Mouse (Mus musculus) brain, embryonic 14.5 days (tissue): ENCODE measurements around the gene Ccdc184. TPM values are rescaled to one million over a fixed set of nuclear protein-coding genes. Genes with fewer than 3 reads are reported as not detected.

Source experiments
- DNase-seq: peaks from one replicate; pipeline ENCODE4 v3.0.0-alpha.2; 2011; ENCODE audit warnings: low read depth
- CTCF ChIP-seq: fragments of 200-500 bp; IDR thresholded peaks from 2 replicates; pipeline ENCODE4 v1.5.1; 2012; ENCODE audit warnings: inconsistent platforms, mild to moderate bottlenecking, moderate library complexity, borderline replicate concordance; ENCODE audit not compliant: insufficient read depth, insufficient read length; ENCODE audit errors: extremely low read depth
- POLR2A ChIP-seq: fragments of 200-500 bp; IDR thresholded peaks from 2 replicates; pipeline ENCODE4 v1.6.1; 2012; ENCODE audit warnings: mild to moderate bottlenecking, inconsistent platforms, borderline replicate concordance; ENCODE audit not compliant: poor library complexity, insufficient read depth, insufficient read length, severe bottlenecking; ENCODE audit errors: extremely low read depth
- polyA plus RNA-seq: library from polyadenylated mRNA; depleted of rRNA; stranded (reverse); fragments of >200 nt; gene quantifications from 2 replicates; pipeline ENCODE4 v1.2.3, GENCODE M21; 2012

The Ccdc184 gene
- polyA plus RNA-seq, 1 experiment: 59.2 TPM

DNA sequence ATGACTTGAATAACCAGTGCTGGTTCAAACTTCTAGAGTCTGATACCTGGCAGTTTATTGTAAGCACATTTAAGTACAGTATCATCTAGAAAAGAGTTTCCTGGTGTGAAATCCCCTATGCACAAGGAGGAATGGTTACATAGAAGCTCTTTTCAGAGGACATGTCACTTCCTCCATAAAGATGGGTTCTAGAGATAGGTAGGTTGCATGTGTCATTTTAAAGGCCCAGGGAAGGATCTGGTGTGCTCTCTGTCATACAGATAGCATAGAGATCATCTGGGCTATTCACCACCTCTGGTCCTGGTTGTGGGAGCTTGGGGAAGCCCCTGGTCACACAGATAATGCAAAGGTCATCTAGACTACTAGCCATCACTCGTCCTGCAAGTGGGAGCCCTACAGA lies 9.7 kb upstream of the Ccdc184 start:
- TF ChIP-seq POLR2A (no peak), CTCF (no peak)
- DNase-seq: no peak

DNA sequence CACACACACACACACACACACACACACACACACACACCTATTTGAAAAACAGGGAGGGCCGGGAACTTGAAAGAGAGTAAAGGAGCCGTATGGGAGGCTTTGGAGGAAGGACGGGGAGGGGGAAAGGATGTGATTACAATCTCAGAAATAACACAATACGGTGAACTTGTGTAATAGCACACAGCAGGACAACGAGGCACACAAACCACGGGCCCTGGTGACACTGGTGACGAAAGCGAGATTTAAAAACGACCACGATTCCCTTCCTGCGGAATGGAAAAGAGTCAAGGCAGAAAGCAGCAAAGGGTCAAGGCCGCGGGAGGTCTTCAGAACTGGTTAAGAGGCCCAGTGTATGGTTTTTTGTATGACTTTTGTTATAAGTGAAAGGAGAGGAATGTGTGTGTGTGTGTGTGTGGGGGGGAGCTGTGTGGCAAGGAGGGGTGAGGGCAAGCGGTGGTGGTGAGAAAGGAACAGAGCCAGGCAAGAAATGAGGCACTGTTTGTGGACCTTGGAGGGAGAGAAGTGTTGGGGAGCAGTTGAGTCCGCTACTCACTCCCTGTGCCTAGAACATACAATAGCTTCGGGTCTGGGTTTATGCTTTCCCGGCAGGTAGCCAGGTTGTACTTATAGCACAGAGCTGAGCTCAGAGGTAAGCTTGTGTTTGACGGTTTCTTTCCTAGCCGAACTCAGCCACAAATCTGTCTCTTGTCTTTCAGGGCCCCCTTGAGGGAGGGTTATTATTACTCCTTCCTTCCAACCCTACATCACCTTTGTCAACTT lies 5.7 kb upstream of the Ccdc184 start:
- DNase-seq: no peak
- TF ChIP-seq CTCF (no peak), POLR2A (no peak)

DNA sequence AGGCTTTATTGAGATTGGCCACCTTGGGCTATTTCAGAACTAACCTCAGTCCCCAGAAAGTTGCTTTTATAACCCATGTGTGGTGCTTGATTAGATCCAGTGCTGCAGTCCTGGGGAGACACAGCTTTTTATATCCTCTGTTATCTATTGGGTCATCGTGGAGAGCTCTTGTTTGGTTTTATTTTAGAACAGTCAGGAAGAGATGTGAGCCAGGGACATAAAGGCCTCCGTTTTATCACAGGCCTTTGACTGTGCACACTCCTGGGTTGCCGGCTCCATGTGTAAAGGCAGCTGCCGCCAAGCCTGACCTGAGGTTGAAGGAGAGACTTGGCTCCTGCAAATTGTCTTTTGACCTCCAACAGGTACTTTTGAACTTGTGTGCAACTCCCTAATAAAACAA lies 4.4 kb upstream of the Ccdc184 start:
- DNase-seq: no peak
- no peak for TF ChIP-seq CTCF

DNA sequence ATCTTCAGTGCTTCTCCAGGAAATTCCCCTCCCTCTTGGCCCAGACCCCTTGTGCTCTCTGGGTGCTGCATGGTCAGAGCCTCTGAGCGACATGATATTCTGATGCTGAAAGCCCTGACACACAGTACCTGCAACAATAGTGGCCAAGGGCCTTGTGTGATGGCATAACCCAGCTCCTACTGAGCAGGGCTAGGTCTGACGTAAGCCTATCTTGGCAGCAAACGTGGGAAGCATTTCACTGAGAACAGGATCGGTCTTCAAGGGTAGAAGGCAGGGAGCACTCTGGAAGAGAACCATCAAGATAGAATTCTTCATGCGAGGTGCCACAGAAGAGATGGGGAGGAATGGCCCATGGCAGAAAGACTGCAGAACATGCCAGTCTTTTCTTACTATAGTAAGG lies 1.4 kb upstream of the Ccdc184 start, which contains the start of gene Asb8:
Gene Asb8 (minus strand): TSS at position 101 of the 400 bp plus-strand sequence.
- no peak for TF ChIP-seq POLR2A
- TF ChIP-seq CTCF: no peak
- no peak for DNase-seq

DNA sequence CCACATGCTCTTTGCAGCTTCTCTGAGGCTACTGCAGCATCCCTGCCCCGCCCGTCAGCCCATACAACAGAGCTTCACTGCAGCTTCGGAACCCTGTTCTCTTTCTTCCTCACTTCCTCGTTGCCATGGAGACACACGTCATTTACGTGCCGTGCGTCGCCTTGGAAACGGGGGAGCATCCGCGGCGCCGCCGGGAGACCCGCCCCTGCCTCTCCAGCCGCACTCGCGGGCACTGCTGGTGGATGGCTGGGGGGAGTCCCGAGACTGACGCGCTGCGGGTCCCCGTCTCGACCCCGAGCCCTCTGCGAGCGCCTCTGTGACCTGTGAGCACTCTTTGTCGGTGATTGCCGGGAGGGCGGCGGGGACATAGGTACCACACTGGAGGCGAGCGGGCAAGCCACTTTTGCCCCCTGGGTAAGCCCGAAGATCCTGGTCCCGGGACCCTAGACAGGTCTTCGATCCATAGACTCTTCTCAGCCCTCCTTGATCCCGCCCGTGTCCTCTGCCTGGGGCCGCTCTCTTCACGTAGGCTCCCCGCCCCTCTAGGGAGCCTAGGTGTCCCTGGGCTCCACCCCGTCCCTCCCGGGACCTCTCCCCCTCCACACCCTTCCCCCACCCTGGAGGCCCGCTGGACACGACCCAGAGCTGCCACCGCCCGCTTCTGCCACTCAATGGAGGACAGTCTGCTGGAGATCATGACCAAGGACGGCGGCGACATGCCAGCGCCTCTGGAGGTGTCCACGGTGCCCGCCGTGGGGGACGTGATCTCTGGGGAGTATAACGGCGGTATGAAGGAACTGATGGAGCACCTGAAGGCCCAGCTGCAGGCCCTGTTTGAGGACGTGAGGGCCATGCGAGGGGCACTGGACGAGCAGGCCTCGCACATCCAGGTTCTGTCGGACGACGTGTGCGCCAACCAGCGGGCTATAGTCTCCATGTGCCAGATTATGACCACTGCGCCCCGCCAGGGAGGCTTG lies 975 bp downstream of the Ccdc184 start:
- no peak for TF ChIP-seq CTCF
- peak; percentile 71; the same call in 1 of the 2 replicates for TF ChIP-seq POLR2A
- DNase-seq: peak; percentile 98

DNA sequence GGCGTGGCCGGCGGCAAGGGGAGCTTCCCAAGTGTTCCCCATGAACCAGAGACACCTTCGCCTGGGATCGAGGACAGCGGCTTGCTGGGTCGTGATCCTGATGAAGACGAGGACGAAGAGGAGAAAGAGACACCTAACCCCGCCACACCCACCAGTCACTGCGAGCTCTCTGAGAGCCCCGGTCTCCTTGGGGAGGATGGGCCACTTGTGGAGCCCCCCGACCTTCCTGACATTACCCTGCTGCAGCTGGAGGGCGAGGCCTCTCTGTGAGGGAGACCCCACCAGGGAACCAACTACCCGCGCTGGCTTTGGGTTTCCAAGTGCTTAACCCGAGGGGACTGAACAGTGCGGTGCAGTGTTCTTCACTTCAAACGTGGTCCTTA lies 1.7 kb downstream of the Ccdc184 start:
- DNase-seq: no peak
- TF ChIP-seq CTCF (no peak), POLR2A (no peak)

DNA sequence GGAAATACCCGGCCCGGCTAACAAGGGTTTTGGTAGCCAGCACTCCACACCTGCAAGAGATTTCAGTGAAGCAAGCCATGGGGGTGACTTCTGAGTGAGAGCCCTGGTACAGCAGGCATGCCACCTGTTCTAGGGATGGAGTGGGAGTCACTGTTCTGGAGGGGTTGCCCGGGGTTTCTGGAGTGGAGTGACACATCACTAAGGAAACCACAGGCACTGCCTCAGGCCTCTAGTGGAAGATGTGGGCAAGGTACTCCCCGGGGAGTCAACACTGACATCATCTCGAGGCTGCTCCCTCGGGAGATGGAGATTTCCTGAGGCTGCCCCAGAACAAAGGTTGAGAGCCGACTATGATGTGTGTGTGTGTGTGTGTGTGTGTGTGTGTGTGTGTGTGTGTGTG lies 3.4 kb downstream of the Ccdc184 start:
- peak; percentile 50 for DNase-seq
- TF ChIP-seq CTCF (no peak), POLR2A (no peak)

DNA sequence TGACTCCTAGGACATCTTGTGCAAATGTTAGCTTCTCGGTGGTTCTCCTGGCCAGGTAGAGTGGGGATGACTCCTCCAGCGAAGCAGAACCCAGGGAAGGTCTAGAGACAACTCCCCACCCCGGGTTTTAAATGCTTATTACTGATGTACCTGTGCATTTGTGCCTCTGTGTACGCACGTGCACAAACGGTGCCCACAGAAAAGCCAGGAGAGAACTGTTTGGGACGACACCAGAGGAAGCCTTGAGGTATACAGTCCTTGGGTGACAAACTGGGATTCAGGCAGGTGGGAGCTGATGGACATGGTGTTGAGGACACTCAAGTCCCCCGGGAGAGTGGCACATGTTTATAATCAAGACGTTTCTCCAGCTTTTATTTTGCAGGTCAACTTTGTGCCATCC lies 4.0 kb downstream of the Ccdc184 start:
- DNase-seq: no peak
- no peak for TF ChIP-seq CTCF
- TF ChIP-seq POLR2A: no peak

DNA sequence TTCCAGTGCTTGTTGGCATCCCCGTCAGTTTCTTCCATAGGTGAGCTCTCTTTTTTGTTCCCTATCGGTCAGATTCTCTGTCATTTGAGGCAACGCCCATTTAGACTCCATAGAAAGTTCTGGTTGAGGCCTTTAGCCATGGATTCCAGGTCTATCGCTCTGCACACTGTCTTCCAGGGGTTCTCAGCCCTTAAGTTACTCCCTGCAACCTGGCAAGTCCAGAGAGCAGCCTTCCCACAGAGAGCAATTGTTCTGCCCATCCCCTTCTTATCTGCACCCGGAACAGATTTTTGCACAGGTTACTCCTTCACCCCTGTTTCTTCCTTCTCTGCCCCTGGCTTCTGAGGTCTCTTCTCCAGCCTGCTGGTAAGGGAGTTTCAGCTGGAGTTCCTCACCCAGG lies 5.2 kb downstream of the Ccdc184 start:
- no peak for TF ChIP-seq POLR2A
- TF ChIP-seq CTCF: no peak
- no peak for DNase-seq

DNA sequence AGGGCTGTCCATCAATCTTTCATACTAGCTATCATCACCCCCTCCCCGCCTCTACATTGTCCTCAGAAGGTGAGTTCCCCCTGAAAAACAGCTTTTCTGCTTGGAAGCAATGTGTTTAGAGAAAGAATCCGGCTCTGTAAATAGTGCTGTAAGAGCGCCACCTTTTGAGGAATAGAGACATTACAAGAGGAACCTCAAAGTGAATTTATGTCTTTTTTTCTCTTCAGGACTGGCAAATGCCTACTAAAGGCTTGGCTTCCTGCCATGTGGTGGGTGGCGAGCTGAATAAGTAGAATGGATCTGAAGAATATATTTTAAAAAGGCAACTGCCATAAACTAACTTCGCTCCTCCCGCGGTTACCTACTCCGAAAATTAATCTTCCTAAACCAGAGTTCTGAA lies 6.9 kb downstream of the Ccdc184 start:
- DNase-seq: peak; percentile 91
- TF ChIP-seq POLR2A: no peak
- TF ChIP-seq CTCF: peak; percentile 21; the same call in 1 of the 2 replicates

DNA sequence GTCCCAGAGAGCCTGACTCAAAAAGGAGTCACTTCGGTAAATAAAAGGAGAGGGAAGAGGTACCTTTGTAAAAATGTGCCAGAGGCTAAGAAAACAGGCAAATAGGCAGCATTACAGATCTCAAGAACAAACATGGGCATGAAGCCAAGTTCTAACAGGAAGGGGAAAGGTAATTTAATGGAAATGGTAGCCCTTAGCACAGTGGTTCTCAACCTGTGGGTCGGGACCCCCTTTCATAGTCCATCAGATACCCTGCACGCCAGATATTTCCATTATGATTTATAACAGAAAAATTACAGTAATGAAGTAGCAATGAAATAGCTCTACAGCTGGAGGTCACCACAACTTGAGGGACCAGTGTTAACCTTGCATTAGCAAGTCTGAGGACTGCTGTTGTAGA lies 10.4 kb downstream of the Ccdc184 start:
- no peak for DNase-seq
- no peak for TF ChIP-seq POLR2A
